Mouse (Mus musculus): ENCODE data around the gene Tmem38b. TPM values are rescaled to one million over a fixed set of nuclear protein-coding genes. Genes with fewer than 3 reads are reported as not detected.

Tmem38b gene
- total and polyA plus RNA-seq, 3 experiments = 3.1 to 5.9 TPM; not detected in 1

GRCm38 (mm10) chr4:53827869-53828268, 2.0 kb downstream of the Tmem38b start:
- no peaks in the 10 kb centered on the region; a peak in 1 of 4 replicates for H3K27me3 ChIP-seq (ENCODE audit: control insufficient read depth in 1 of 2, insufficient read depth in 2 of 2, low read length in 2 of 2)
- H3K36me3 ChIP-seq (ENCODE audit: control insufficient read depth in 1 of 2, insufficient read depth in 2 of 2, low read length in 2 of 2) = peaks cover 0 to 6% of the 10 kb centered on the region in 2 experiments; a peak in 2 of 4 replicates
- H3K9ac ChIP-seq (ENCODE audit: control insufficient read depth, low read depth, low read length, poor library complexity, severe bottlenecking) = no peak overlapping the region
- no peak overlapping the region for H3K4me3 ChIP-seq (ENCODE audit: control insufficient read depth in 1 of 2, insufficient read depth in 1 of 2, low read depth in 2 of 2, low read length in 2 of 2)
- H3K4me1 ChIP-seq (ENCODE audit: control insufficient read depth in 1 of 2, insufficient read depth in 2 of 2, low read length in 2 of 2) = peaks cover 5 to 6% of the 10 kb centered on the region in 2 experiments; a peak in 3 of 4 replicates
- no peak for DNase-seq (ENCODE audit: low read depth, low spot score)
- H3K9me3 ChIP-seq (replicated peaks; ENCODE audit: insufficient read depth, low read length) = no peaks in the 10 kb centered on the region
- H3K27ac ChIP-seq (ENCODE audit: control insufficient read depth, low read depth, low read length) = no peak overlapping the region
- H3K79me2 ChIP-seq (ENCODE audit: control insufficient read depth, insufficient read depth, low read length, poor library complexity) = peaks cover 4% of the 10 kb centered on the region
- TF ChIP-seq CTCF (IDR thresholded peaks at IDR 0.05 in 2 of 3, conservative IDR thresholded peaks at IDR 0.05 in 1 of 3; ENCODE audit: control insufficient read depth in 1 of 3, insufficient read depth in 1 of 3, low read depth in 2 of 3, low read length in 3 of 3, poor library complexity in 1 of 3, severe bottlenecking in 1 of 3) (peak; percentile 17 to 26 (median 19); a peak in 2 of 6 replicates), KAT2A (conservative IDR thresholded peaks at IDR 0.05; ENCODE audit: low read depth, low read length) (no peak)

DNA sequence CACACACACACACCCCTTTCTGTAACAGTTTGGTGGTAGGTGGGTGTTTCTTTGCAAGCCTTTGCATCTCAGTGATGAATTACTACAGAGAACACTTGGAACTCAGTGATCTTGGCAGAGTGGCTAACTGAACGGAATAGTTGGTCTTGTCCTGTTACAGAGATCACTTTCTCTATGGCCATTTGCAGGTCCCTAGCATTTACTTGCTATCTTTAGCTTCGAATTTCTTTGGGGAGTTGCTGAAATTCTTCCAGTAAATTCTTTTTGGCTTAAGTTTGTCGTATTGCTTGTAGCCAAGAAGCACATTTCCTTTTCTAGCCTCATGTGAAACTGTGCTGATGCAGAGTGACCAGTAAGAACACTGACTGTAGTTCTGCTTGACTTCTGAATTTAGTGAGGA, 3.1 kb downstream of the Tmem38b start:
- Histone ChIP-seq H3K79me2 (ENCODE audit: control insufficient read depth, insufficient read depth, low read length, poor library complexity) (peaks cover 4% of the 10 kb centered on the region), H3K4me1 (ENCODE audit: control insufficient read depth in 1 of 2, insufficient read depth in 2 of 2, low read length in 2 of 2) (peaks cover 5 to 6% of the 10 kb centered on the region in 2 experiments; a peak in 3 of 4 replicates), H3K4me3 (ENCODE audit: control insufficient read depth in 1 of 2, insufficient read depth in 1 of 2, low read depth in 2 of 2, low read length in 2 of 2) (no peak overlapping the region), H3K27ac (ENCODE audit: control insufficient read depth, low read depth, low read length) (no peak overlapping the region), H3K27me3 (ENCODE audit: control insufficient read depth in 1 of 2, insufficient read depth in 2 of 2, low read length in 2 of 2) (no peaks in the 10 kb centered on the region; a peak in 1 of 4 replicates), H3K36me3 (ENCODE audit: control insufficient read depth in 1 of 2, insufficient read depth in 2 of 2, low read length in 2 of 2) (peaks cover 0 to 6% of the 10 kb centered on the region in 2 experiments; a peak in 2 of 4 replicates), H3K9ac (ENCODE audit: control insufficient read depth, low read depth, low read length, poor library complexity, severe bottlenecking) (no peak overlapping the region), H3K9me3 (replicated peaks; ENCODE audit: insufficient read depth, low read length) (no peaks in the 10 kb centered on the region)
- no peak for TF ChIP-seq SMC3 (IDR thresholded peaks at IDR 0.05; ENCODE audit: low read depth, low read length)
- no peak for TF ChIP-seq TBP (IDR thresholded peaks at IDR 0.05; ENCODE audit: low read depth, low read length)
- no peak for TF ChIP-seq NRF1 (IDR thresholded peaks at IDR 0.05; ENCODE audit: insufficient read depth, low read depth, low read length, poor library complexity, severe bottlenecking)
- TF ChIP-seq MYC (IDR thresholded peaks at IDR 0.05; ENCODE audit: low read depth, low read length) = no peak
- no peak for TF ChIP-seq ZKSCAN1 (IDR thresholded peaks at IDR 0.05; ENCODE audit: low read depth, low read length)
- no peak for TF ChIP-seq JUND (IDR thresholded peaks at IDR 0.05; ENCODE audit: low read depth, low read length)
- no peak for TF ChIP-seq GABPA (IDR thresholded peaks at IDR 0.05; ENCODE audit: low read depth, low read length)
- no peak for TF ChIP-seq POLR2AphosphoS2 (IDR thresholded peaks at IDR 0.05; ENCODE audit: low read length)
- TF ChIP-seq USF2 (IDR thresholded peaks at IDR 0.05; ENCODE audit: borderline replicate concordance in 1 of 2, insufficient read depth in 1 of 2, low read depth in 1 of 2, low read length in 2 of 2) = no peak
- TF ChIP-seq USF1 (IDR thresholded peaks at IDR 0.05; ENCODE audit: low read depth, low read length) = no peak
- TF ChIP-seq ETS1 (IDR thresholded peaks at IDR 0.05; ENCODE audit: low read depth, low read length) = no peak
- no peak for TF ChIP-seq ZMIZ1 (IDR thresholded peaks at IDR 0.05; ENCODE audit: low read depth, low read length)
- no peak for TF ChIP-seq GATA1 (IDR thresholded peaks at IDR 0.05; ENCODE audit: low read depth, low read length)
- no peak for TF ChIP-seq CHD2 (IDR thresholded peaks at IDR 0.05; ENCODE audit: low read length)
- TF ChIP-seq MAZ (IDR thresholded peaks at IDR 0.05; ENCODE audit: low read depth, low read length) = no peak
- TF ChIP-seq E2F4 (IDR thresholded peaks at IDR 0.05; ENCODE audit: borderline replicate concordance, low read depth, low read length) = no peak
- TF ChIP-seq RAD21 (IDR thresholded peaks at IDR 0.05; ENCODE audit: low read depth, low read length) = no peak
- TF ChIP-seq POLR2AphosphoS5 (IDR thresholded peaks at IDR 0.05; ENCODE audit: borderline replicate concordance, low read depth, low read length) = no peak
- no peak for DNase-seq (ENCODE audit: low read depth, low spot score)

Data from MEL (cell line).